Mouse (Mus musculus) left cerebral cortex, postnatal 14 days (tissue): ENCODE measurements around the gene Rph3a. TPM values are rescaled to one million over a fixed set of nuclear protein-coding genes. Genes with fewer than 3 reads are reported as not detected.
A peak's percentile ranks its signal among the peaks of the same experiment; 100 is the strongest.
"Not testable (repeated sequence)": the region's sequence is repeated elsewhere in the genome, so short reads cannot be mapped to it uniquely, and the experiment has no call there.

Source experiments
- DNase-seq, 2 experiments: peaks; one replicate each; pipeline ENCODE4 v3.0.0; 2021 to 2022; ENCODE audit warnings: low spot score in 2 of 2, mixed read lengths in 1 of 2
- intact Hi-C: fragments of 180-260 bp; cut with DNase I; formaldehyde crosslinking; loops from one replicate; pipeline ENCODE4 v1.15.1; 2025
- total RNA-seq, 2 experiments: library from RNA; stranded (reverse); gene quantifications; 2 replicates each; pipeline ENCODE4 v1.2.3; 2021

Rph3a gene
- total RNA-seq, 2 experiments from 2014 or later, result 252 to 253 TPM

DNA sequence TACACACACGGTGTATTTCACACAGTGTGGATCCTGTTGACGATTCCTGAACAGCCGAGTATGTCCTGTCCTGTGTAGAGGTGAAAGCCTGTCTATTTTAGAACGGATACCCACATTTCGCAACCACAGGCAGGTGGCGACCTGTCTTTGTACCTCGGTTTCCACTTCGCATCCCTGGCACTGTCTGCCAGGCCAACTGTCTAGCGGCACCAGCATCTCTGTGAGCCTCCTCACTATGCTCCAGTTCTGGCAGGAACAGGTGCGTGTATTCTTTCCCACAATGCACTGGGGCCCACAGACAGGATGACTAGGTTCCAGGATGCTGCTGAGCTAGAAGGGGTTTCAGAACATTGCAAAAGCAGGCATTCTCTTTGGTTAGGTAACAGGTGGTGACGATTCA, 28.7 kb downstream of the Rph3a start:
- no peak for DNase-seq
- intact Hi-C loops, result no loop called here

DNA sequence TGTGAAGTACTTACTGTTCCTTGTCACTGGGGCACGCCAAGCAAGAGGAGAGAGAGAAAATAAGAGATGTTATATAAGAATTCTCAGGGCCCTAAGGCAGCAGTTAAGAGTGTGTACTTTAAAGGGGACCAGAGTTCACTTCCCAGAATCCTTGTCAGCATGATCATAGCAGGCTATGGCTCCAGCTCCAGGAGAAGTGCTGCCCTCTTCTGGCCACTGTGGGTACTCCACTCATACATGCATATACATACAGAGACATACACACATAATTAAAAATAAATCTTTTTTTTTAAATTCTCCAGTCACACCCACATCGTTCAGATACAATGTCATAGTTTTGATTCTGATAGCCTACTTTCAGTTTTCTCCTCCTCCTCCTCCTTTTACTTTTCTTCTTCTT, 29.8 kb downstream of the Rph3a start:
- DNase-seq, result no peak
- intact Hi-C loops, result no loop called here

DNA sequence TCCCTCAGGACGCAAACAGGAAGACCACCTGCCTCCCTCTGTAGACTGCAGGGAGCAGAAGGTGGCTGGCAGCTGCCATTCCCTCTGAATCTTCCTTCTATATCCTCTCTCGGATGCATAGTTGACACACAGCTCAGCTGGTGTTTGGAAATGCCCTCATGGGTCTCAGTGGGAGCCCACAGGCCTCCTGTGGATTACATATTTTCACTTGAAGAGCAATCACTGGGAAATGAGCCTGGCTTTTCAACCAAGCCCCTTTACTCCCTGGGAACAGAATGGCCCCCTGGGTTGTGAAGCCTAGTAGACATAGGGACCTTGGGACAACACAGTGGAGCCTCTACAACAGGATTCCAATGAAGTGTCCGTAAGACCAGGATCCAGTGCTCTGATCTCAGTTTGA, 33.8 kb downstream of the Rph3a start:
- intact Hi-C loops, result no loop called here
- DNase-seq, result no peak

DNA sequence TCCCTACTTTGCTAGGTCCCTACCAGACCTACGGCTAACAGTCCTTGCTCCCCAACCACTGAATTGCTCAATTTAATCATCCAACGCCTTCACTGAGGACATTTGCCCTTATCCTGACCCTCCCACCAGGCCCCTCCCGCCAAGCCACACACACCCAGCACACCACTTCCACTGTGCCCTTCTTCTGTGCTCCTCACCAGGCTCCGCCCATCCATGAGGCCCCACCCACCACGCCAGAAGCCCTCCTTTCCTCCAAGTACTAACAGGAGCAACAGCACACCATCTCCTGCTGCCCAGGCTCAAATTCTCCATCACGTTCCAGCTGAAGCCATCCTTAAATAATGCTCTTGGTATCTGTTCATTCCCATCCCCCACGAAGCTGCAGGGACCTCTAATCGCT, 35.4 kb downstream of the Rph3a start:
- intact Hi-C loops, result no loop called here
- DNase-seq, result no peak

DNA sequence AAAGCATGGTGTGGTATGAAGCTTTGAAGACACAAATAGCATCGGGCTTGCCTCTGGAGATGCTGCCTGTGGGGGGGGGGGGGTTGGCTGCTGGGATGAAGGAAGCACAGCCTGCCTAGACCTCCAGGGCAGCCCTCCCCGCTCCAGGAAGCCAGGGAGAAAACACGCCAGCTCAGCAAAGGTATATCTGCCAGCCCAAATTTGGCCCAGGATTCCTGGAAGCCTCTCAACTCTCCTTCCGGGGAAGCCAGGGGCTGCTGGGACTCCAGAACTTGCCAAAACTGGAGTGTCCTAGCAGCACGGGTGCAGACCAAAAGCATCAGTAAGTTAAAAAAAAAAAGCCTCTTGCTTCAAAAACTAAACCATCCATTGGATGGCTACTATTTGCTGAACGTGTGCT, 37.6 kb downstream of the Rph3a start:
- intact Hi-C loops, result no loop called here
- no peak for DNase-seq

DNA sequence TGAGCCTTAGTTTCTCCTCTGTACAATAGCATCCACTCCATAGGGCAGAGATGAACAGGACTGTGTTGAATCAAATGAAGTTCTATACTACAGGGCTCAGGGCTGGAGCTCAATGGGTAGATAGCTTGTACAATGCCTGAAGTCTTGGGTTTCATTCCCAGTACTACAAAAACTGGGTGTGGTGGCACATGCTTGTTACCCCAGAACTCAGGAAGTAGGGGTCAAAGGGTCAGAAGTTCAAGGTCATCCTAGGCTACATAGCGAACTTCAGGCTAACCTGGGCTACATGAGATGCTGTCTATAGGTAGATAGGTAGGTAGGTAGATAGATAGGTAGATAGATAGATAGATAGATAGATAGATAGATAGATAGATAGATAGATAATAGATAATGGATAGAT, 38.6 kb downstream of the Rph3a start:
- DNase-seq, result no peak
- intact Hi-C loops, result no loop called here

DNA sequence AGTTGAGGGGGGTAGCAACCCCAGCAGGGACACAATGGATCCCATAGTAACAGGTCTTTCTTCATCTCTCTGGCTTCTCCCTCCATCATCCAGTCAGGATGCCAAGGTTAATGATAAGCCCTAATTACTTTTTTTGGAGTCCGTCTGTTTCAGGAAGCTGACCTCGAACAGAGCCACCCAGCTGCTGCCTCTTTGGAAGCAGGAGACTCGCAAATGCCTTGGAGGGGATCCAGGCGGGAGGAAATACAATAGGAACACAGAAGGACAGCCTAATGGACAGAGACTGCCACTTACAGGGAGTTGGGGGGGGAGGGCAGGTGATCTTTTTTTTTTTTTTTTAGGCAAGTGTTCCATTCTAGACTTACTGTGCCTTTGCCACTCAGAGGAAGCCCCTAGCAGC, 40.2 kb downstream of the Rph3a start:
- peak; percentile 25 to 41 for DNase-seq

DNA sequence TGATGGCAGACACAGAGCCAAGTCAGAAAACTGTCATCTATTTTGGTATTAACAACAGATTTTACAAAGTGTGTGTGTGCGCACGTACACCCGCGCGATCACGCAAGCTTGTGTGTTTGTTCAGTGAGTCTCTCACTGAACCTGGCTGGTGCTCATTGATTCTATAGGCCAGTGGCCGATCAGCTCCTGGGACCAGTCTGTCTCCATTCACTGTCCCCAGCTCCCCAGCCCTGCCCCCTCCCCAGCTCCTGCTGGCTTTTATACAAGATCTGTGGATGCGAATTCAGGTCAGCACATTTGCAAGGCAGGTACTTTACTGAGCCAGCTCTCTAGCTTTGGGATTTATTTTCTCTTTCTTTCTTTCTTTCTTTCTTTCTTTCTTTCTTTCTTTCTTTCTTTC, 41.1 kb downstream of the Rph3a start:
- intact Hi-C loops, result no loop called here
- no peak for DNase-seq

More for the DNA sequence above, 40.2 kb downstream of the Rph3a start:
- intact Hi-C loops, result no loop called here

DNA sequence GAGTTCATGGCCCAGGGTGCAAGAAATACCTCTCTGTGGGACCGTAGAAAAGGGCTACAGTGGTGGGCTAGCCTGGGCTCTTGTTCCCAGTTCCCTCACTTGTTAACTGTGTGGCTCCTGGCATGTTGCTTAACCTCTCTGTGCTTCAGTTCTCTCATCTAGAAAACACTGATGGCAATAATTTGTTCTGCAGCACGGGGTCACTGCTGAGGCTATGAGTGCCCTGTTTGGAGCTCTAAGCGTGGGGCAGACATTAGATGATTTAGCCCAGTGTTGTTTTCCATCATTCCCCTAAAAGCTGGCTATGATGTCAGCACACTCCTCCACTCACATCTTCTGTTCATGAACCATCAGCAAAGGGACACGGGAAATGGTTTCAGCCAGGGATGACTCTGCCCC, 41.8 kb downstream of the Rph3a start:
- intact Hi-C loops, result no loop called here

DNA sequence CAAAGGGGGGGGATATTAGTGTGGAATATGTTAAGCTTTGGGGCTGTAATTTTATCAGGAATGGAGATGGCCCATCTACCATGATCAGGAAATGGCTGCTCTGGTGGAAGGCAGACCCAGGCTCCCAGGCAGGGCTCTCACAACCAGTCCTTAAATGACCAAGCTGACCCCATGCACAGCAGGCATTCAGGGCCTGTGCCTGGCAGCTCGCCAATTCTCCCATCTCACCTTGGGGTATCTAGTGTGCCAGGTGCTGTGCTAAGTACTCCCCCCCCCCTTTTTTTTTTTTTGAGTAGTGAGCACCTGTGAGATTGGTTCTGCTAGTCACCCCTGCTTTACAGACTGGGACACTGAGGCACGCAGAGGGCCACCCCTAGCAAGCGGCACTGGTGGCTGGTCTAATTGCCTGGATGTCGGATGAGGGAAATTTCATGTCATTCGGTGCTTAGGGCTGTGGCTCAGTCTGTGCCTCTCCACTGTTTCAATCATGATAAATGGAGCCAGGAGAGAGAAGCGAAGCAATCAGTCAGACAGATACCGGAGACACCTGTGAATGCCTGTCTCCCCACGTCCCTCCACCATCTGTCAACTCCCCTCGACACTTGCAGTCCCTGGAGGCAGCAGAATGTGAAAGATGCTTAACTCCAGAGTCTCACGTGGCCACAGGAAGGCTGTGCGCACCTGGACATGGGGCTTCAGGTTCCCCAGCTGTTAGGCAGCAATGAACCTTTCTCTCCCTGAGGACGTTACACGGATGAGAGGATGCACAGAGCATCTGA, 42.3 kb downstream of the Rph3a start:
- intact Hi-C loops, result no loop called here
- DNase-seq, result no peak

More for the DNA sequence above, 41.8 kb downstream of the Rph3a start:
- DNase-seq, result no peak

DNA sequence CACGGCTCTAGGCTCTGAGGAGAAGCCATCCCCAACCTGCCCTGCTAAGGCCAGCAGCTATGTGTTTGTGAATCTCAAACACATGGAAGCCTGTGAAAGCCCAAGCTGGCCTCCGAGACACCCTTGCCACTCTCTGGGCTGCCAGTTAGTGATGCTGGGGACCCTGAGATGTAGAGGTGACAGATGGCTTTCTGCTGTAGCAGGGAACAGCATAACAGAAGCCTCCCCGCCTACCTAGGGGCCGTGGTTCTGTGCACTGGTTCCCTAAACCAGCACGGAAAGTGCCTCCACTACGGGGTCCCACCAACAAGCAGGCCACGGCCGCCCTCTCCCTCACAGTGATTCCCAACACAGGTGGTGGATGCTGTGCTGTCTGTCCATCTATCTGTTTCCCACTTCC, 43.0 kb downstream of the Rph3a start:
- no peak for DNase-seq
- intact Hi-C loops, result no loop called here

DNA sequence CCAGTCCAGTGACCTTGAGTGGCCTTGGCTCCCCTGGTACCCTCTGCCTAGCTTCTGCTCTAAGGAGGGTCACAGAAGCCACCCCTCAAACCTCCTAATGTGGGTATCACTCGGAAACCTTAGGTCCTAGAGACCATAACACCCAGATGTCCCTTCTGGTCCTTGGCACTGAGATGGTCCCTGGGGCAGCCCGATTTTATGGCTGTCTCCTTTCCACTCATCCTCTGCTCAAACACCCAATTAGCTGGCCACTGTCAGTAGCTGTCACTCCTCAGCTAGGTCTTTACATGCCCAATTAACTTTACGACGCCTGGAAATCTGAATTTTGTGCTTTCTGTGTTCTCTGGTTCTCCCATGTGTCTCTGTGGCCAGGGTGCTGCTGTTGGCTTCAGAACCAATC, 43.7 kb downstream of the Rph3a start:
- no peak for DNase-seq
- intact Hi-C loops, result no loop called here

DNA sequence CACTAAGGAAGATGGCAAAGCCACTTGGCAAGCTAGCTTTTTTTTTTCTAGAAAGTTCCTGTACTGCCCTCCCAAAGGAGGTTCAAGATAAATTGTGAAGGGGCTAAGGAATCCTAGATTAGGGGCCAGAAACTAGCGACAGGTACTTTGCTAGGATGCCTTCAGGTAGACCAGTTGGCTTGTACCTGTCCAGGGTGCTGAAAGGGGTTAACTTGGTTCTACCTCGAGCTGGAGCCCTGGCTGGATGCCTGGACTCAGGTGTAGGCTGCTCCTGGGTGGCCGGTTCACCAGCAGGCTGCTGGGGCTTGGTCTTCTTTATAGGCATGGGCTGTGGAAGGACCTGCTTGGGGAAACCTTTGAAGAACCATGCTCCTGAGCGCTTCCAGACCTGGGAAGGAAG, 48.9 kb downstream of the Rph3a start:
- intact Hi-C loops, result no loop called here
- no peak for DNase-seq

DNA sequence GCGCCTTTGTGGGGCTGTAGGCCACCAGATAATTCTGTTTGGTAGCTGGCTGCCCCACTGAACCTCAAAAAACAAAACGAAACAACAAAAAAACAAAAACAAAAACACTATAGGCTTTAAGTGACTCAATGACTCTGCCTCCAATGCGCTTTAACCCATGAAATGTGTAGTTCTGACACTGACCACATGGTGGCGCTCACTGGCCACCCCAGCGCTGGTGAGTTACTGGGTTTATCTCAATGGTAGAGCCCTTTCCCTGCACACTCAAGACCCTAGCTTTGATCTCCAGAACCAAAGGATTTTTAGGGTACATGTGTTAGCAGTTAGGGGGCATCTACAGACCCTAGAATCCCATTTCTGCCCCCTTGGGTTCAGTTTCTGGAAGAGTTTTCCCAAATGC, 55.9 kb downstream of the Rph3a start:
- DNase-seq, result peak; percentile 39 to 73
- intact Hi-C loops, result loop anchor here (5.0 kb wide), 1 partner anchor 218 kb away; no protein-coding TSS in a partner anchor

DNA sequence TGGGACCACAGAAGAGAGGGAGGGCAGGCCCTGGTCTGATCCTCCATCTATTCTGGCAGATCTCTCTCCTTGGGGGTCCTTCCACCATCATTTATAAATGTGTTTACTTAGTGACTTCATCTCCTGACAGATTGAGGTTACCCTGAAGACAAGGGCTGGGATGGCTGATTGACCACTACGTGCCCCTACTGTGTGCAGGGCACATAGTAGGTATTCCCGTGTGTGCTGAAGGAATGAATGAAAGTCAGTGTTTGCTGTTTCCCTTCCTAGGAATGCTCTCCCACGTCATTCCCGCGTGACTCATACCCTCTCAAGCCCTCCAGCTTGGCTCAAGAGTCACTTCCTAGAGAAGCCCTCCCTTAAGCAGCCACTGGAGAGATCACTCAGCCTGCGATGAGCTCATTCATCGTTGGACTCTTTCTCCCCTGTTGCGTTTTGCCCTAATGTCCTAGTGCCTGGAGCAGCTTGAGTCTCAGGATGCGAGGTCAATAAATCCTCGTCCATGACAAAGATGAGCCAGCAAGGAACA, 57.6 kb downstream of the Rph3a start:
- no peak for DNase-seq
- intact Hi-C loops, result loop anchor here (5.0 kb wide), 1 partner anchor 220 kb away; no protein-coding TSS in a partner anchor

DNA sequence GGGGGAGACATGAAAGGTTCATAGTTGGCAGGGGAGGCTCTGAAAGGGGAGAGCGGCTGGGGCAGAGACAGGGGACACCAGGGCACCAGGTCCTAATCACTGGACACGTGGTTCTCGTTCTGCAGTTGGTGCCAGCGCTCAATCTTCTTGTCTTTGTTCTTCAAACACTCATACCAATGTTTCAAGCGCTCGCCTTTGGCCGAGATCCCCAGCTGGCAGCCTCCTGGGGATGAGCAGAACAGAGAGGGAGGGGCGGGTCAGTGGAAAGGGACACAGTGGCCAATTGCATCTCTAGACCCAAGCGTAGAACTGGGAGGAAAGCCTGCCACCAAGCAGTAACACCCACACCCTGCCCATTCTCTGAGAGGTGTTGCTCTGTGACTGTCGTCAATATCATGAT, 67.8 kb downstream of the Rph3a start:
- intact Hi-C loops, result no loop called here
- DNase-seq, result peak in 1 of 2 experiments; percentile 26

DNA sequence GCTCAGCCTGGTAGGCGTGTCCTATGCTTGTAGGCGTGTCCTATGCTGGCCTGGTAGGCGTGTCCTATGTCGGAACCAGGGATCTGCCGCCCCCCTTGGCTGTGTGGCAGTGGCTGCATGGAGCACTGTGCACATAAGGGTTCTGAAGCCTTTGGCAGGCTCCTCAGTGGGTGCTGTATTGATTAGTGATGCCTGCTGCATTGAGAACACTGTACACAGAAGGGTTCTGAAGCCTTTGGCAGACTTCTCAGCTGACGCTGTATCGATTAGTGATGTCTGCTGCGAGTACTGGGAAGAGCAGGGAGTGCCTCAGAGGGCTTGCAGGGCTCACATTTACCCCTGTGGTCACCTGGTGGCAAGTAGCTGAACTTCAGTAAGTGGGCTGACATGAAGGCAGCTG, 71.3 kb downstream of the Rph3a start:
- intact Hi-C loops, result no loop called here

DNA sequence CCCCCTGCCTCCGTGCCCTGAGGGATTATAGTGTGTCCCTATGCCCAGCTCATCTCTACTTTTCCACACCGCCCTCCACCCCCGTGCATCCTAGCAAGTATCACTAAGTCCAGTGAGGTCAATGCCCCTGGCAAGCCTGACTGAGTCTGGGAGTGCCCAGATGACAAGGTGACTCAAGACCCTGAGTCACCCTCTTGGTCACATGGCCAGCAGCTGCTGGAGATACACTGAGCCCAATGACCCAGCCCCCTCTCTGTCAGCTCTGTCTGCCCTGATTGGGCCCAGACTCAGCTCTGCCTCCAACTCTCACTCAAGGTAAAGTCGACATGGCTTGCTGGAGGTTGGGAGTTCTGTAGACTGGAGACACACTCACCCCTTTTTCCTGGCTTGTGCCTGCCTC, 72.1 kb downstream of the Rph3a start:
- intact Hi-C loops, result no loop called here
- no peak for DNase-seq

More for the DNA sequence above, 71.3 kb downstream of the Rph3a start:
- no peak for DNase-seq

DNA sequence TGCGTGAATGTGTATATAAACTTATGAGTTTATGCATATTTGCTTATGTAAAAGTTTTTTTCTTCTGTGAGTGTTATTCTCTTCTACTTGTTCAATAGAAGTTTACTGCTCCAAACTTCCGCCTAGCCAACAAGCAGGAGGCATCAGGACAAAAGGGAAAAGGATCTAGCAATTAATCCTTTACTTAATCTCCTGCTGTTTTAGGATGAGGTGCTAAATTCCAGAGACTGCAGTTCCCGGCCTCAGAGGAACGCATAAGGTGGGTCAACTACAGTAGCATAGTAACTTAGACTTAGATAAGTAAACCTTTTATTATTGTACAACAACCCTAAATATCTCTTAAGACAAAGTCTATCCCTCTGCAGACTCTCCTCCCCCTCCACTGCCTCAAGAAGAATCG, 75.9 kb downstream of the Rph3a start:
- no peak for DNase-seq
- intact Hi-C loops, result loop anchor here (2.0 kb wide), 1 partner anchor 119 kb away; no protein-coding TSS in a partner anchor

DNA sequence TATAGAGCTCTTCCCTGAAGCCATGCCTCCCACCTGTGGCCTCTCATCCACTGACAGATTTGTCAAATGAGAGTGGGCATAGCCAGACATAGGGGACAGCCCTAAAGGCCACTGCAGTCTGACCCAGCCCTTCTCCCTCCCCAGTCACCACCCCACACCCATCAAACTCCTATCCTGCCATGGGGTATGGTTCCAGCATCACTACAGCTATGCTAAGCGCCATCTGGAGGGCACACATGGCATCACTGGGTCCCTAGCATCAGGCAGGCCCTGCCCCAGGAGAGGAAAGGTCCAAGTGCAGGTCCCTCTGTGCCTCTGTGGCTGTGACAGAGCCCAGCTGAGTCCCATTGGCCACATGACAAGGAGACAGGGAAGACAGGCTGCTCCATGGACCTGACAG, 82.9 kb downstream of the Rph3a start:
- intact Hi-C loops, result loop anchor here (5.0 kb wide), 1 partner anchor 90 kb away; no protein-coding TSS in a partner anchor
- no peak for DNase-seq

DNA sequence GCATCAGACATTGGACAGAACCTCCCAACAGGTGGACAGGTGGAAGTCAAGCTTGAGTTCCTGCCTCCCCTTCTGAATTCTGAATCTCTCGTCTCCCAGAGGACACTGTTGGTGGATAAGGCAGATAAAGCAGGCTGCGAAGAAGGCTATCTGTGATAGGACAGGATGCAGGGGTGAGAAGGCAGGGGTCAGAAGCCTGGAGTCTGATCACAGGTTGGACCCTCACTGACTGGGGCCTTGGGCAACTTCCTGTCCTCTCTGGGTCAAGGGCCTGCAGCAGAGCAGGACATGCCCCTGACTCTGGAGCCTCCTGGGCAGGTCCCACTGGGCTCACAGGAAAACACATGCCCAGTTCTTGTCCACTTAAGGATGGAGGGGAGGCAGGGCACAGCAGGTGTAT, 83.6 kb downstream of the Rph3a start:
- DNase-seq, result not testable (repeated sequence)
- intact Hi-C loops, result loop anchor here (5.0 kb wide), 1 partner anchor 89 kb away; no protein-coding TSS in a partner anchor
